Mouse (Mus musculus): ENCODE data around the gene Heatr5a. TPM values are rescaled to one million over a fixed set of nuclear protein-coding genes. Genes with fewer than 3 reads are reported as not detected.
A peak's percentile ranks its signal among the peaks of the same experiment; 100 is the strongest.

The Heatr5a gene
- polyA plus RNA-seq, 1 experiment from 2014 or later, result 5.1 TPM

DNA sequence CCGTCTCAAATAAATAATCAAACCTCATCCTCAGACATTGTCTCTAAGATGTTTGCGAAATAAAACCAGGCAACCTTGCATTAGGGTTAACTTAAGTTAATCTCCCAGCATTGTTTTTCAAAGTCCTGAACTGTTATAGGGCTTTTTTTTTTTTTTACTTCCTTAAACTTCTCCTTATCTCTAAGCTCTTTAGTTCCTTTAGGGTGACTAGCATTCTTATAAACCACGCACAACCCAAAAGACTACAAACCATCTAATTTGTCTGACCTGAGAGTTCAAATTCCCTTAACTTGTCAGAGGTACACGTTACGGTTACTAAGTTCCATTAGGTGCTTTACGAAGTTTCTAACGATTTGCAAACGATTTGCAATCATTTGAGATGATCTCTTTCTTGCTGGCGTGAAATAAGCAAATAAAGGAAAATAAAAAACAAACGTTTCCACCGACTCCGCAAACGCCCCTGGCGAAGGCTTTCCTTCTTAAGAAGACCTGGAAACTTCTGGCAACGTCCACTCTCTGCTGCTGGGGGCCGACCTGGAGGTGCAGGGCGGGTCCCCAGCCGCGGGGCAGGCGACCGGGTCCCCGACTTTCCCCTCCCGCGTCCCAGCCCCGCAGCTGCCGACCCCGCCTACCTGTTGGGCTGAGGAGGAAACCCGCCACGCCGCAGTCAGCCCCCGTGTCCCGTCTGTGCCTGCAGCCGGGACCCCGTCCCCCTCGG lies 610 bp downstream of the Heatr5a start:
- Histone ChIP-seq H3K36me3 (no peaks in the 10 kb centered on the region), H3K4me1 (replicated peaks) (peaks cover 27% of the 10 kb centered on the region), H3K4me3 (replicated peaks) (peak overlapping the region; percentile 100), H3K27me3 (no peaks in the 10 kb centered on the region), H3K9ac (peak overlapping the region; percentile 98), H3K4me2 (peak overlapping the region; percentile 81), H3K9me3 (replicated peaks) (peaks cover 4% of the 10 kb centered on the region; the same call in 1 of the 2 replicates), H3K27ac (peak overlapping the region; percentile 98)
- DNase-seq, result no peak
- WGBS (ENCODE audit: insufficient replicate concordance), result under 1% methylated on average over 35 of the region's 35 CpGs
- peak; percentile 77 for ATAC-seq (ENCODE audit: low read depth)

DNA sequence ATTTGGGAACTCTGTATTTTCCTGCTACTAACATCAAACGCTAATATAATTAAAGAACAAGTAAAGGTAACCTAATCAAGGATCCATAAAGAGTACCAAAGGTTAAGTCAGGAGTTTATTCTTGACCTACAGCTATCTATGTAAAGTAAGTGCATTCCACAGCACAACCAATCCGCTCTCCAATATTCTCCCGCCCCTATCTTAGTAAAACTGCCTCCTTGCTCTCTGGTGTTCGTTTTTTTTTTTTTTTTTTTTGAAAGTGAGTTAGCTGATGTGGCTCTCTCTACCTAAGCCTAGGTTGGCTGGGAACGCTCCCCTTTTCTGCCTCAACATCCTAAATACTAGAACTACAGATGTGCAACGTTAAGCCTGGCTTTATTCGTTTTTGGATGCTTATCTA lies 1.2 kb downstream of the Heatr5a start:
- peak overlapping the region; percentile 81 for H3K4me2 ChIP-seq
- H3K27me3 ChIP-seq, result no peaks in the 10 kb centered on the region
- H3K36me3 ChIP-seq, result no peaks in the 10 kb centered on the region
- peak overlapping the region; percentile 98 for H3K9ac ChIP-seq
- H3K4me1 ChIP-seq (replicated peaks), result peaks cover 27% of the 10 kb centered on the region
- WGBS (ENCODE audit: insufficient replicate concordance), result 4% methylated on average over 7 of the region's 7 CpGs
- peaks cover 4% of the 10 kb centered on the region; the same call in 1 of the 2 replicates for H3K9me3 ChIP-seq (replicated peaks)
- no peak for ATAC-seq (ENCODE audit: low read depth)
- H3K27ac ChIP-seq, result peak overlapping the region; percentile 98
- DNase-seq, result no peak
- H3K4me3 ChIP-seq (replicated peaks), result peak overlapping the region; percentile 100

DNA sequence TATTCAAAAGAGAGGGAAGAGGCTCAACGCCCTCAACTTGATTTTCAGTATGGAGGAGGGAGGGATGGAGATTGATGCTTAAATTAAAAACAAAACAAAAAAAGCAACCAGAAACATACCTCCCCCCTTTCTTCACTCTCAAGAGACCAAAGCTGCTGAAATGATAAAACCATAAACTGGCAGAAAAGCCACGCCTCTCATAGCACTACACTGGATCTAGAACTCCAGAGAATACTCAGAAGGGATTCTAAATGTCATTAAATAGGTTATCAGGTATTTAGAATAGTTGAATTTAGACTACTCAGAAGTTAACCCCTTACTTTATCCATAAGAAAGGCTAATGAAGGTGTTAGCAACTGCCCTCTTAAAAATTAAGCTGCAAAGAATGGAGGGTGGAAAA lies 2.0 kb downstream of the Heatr5a start:
- peak overlapping the region; percentile 100 for H3K4me3 ChIP-seq (replicated peaks)
- no peak for ATAC-seq (ENCODE audit: low read depth)
- H3K36me3 ChIP-seq, result no peaks in the 10 kb centered on the region
- WGBS (ENCODE audit: insufficient replicate concordance), result 48% methylated on average over 2 of the region's 2 CpGs
- H3K27me3 ChIP-seq, result no peaks in the 10 kb centered on the region
- peak overlapping the region; percentile 98 for H3K9ac ChIP-seq
- peaks cover 32% of the 10 kb centered on the region for H3K4me1 ChIP-seq (replicated peaks)
- no peak for DNase-seq
- peak overlapping the region; percentile 81 for H3K4me2 ChIP-seq
- peak overlapping the region; percentile 98; the same call in 1 of the 2 replicates for H3K27ac ChIP-seq
- H3K9me3 ChIP-seq (replicated peaks), result peaks cover 4% of the 10 kb centered on the region; the same call in 1 of the 2 replicates

DNA sequence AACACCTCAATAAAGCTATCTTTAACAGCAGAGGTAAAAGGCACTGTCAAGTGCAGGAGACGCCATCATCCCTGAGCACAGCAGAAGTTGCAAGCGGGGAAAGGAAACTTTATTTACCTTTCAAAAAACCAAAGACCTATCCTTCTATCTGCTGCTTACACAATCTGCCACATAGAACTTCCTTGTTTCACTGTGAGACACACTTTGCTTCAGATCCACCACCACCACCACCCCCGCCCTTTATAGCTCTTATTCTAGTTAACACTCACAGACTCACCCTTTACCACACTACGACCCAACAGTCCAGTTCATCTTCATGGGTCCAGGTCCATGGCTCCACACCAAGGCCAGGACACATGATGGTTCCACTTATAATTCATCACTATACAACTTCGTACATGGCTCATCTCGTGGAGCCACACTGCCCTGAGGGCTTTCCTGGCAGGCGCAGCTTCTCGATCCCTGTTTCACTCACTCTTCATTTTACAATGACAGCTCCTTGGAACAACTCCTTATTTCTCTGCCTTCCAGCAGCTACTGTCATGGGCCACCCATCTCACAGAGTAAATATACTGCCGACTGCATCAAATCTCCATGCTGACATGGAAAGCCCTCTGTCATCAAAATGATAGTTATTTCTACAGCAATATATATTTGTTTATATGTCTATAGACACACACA lies 3.1 kb downstream of the Heatr5a start:
- no peak for ATAC-seq (ENCODE audit: low read depth)
- no peak overlapping the region for H3K4me3 ChIP-seq (replicated peaks)
- peaks cover 33% of the 10 kb centered on the region for H3K4me1 ChIP-seq (replicated peaks)
- H3K9ac ChIP-seq, result no peak overlapping the region
- H3K27ac ChIP-seq, result no peak overlapping the region; the same call in 1 of the 2 replicates
- peaks cover 4% of the 10 kb centered on the region; the same call in 1 of the 2 replicates for H3K9me3 ChIP-seq (replicated peaks)
- 73% methylated on average over 9 of the region's 9 CpGs for WGBS (ENCODE audit: insufficient replicate concordance)
- H3K27me3 ChIP-seq, result no peaks in the 10 kb centered on the region
- H3K4me2 ChIP-seq, result peak overlapping the region; percentile 10; the same call in 1 of the 2 replicates
- no peak for DNase-seq
- no peaks in the 10 kb centered on the region for H3K36me3 ChIP-seq

DNA sequence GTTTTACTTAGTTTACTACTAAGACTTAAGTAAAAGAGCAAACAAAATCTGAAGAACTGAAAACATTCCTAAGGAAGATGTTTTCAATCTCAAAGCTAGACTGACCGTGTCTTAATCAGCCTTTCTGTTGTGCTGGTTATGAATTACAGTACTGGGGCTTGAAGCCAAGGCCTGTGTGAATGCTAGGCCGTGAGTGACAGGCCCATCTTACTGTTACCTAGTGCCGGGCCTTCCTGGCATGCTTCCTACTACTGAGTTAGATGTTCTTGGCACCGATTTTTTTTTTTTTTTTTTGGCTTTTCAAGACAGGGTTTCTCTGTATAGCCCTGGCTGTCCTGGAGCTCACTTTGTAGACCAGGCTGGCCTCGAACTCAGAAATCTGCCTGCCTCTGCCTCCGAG lies 13.5 kb downstream of the Heatr5a start:
- Histone ChIP-seq H3K27me3 (no peaks in the 10 kb centered on the region), H3K9ac (no peak overlapping the region), H3K4me1 (replicated peaks) (no peaks in the 10 kb centered on the region), H3K36me3 (peaks cover 71% of the 10 kb centered on the region), H3K4me2 (no peak overlapping the region), H3K27ac (no peak overlapping the region), H3K9me3 (replicated peaks) (no peaks in the 10 kb centered on the region), H3K4me3 (replicated peaks) (no peak overlapping the region)
- DNase-seq, result no peak
- WGBS (ENCODE audit: insufficient replicate concordance), result 84% methylated on average over 6 of the region's 6 CpGs
- ATAC-seq (ENCODE audit: low read depth), result no peak

DNA sequence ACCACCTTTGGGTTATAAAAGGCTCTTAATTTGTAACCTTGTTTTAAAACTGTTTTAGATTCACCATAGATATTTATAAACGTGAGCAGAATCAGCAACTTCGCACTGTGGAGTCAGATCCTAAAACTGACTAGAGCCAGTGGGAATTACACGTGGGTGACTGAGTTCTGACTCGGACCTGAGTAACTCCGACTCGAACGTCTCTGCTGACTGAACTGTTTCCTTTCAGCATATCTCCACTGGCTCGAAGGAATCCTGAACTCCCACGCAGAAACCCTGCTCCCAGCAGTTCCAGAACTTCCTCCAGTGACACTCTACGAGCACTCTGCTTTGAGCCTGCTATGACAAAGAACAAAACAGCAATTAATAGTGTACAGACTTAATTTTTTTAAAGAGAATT lies 18.8 kb downstream of the Heatr5a start:
- DNase-seq, result no peak
- H3K9ac ChIP-seq, result no peak overlapping the region
- peaks cover 91% of the 10 kb centered on the region for H3K36me3 ChIP-seq
- no peaks in the 10 kb centered on the region for H3K4me1 ChIP-seq (replicated peaks)
- no peak overlapping the region for H3K4me3 ChIP-seq (replicated peaks)
- H3K27me3 ChIP-seq, result no peaks in the 10 kb centered on the region
- no peak overlapping the region for H3K27ac ChIP-seq
- H3K4me2 ChIP-seq, result no peak overlapping the region
- H3K9me3 ChIP-seq (replicated peaks), result no peaks in the 10 kb centered on the region
- ATAC-seq (ENCODE audit: low read depth), result no peak
- 83% methylated on average over 10 of the region's 10 CpGs for WGBS (ENCODE audit: insufficient replicate concordance)

DNA sequence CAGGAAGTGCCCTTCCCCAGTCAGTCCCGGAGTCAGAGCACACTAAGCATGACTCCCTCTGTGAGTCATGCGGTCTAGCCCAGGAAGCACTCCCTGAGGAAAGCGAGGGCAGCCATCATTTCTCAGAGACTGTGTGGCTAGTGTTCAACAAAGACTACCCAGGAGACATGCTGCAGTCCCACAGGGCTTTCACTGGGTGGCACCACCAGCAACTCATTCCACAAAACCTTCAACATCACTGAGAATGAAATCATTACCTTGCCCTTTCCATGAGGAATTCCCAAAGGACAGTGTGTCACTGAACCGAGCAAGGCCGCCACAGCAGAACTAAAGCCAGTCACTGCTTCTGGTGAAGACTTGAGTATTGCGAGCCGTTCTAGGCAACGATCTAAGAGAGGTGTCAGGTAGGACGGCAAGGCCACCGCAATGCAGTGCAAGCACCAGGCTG lies 23.6 kb downstream of the Heatr5a start:
- no peaks in the 10 kb centered on the region for H3K4me1 ChIP-seq (replicated peaks)
- H3K4me2 ChIP-seq, result no peak overlapping the region
- no peaks in the 10 kb centered on the region for H3K27me3 ChIP-seq
- no peak for ATAC-seq (ENCODE audit: low read depth)
- no peak overlapping the region for H3K9ac ChIP-seq
- no peaks in the 10 kb centered on the region for H3K9me3 ChIP-seq (replicated peaks)
- DNase-seq, result no peak
- no peak overlapping the region for H3K4me3 ChIP-seq (replicated peaks)
- H3K27ac ChIP-seq, result no peak overlapping the region
- 90% methylated on average over 10 of the region's 10 CpGs for WGBS (ENCODE audit: insufficient replicate concordance)
- H3K36me3 ChIP-seq, result peaks cover 79% of the 10 kb centered on the region

DNA sequence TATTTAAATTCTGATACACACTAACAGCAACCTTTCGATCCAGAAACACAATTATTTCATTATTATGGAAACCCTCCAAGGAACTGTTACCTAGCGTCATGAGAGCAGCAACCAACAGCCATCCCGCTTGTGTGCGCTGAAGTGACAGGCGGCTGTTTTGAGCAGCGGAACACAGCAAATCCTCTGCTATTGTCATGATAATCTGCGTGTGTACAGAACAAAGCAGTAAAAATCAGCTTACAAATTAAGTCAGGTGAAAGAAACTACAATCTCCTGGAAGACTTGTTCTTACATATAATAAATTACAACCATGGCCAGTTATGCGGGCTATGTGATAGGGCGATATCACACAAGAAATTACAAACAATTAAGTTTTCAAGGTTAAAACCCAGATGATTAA lies 25.8 kb downstream of the Heatr5a start:
- no peak for ATAC-seq (ENCODE audit: low read depth)
- no peak overlapping the region for H3K9ac ChIP-seq
- H3K4me2 ChIP-seq, result no peak overlapping the region
- no peak overlapping the region for H3K4me3 ChIP-seq (replicated peaks)
- H3K27me3 ChIP-seq, result no peaks in the 10 kb centered on the region
- H3K27ac ChIP-seq, result no peak overlapping the region
- DNase-seq, result no peak
- no peaks in the 10 kb centered on the region for H3K9me3 ChIP-seq (replicated peaks)
- H3K4me1 ChIP-seq (replicated peaks), result no peaks in the 10 kb centered on the region
- peaks cover 62% of the 10 kb centered on the region for H3K36me3 ChIP-seq
- 89% methylated on average over 9 of the region's 9 CpGs for WGBS (ENCODE audit: insufficient replicate concordance)

DNA sequence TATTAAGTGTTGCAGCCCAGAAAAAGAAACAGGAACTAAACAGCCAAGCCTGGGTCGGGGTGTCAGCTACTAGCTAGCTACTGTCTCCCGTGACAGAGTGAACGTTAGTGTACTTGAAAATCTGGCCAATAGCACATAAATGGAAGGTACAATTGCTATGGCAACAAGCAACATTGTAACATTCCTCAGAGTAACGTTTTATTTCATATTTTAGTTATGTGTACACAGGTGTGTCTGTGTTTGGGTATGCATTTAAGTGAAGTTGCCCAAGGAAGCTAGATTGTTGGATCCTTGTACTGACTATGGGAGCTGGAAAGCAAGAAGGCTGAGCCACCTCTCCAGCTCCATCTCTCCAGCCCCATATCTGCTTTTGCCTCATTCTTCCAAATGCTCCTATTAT lies 31.3 kb downstream of the Heatr5a start:
- no peak overlapping the region for H3K27ac ChIP-seq
- 66% methylated on average over 4 of the region's 4 CpGs for WGBS (ENCODE audit: insufficient replicate concordance)
- no peak overlapping the region for H3K4me2 ChIP-seq
- peaks cover 50% of the 10 kb centered on the region for H3K36me3 ChIP-seq
- DNase-seq (no peak), ATAC-seq (ENCODE audit: low read depth) (no peak)
- H3K9ac ChIP-seq, result no peak overlapping the region
- no peaks in the 10 kb centered on the region for H3K27me3 ChIP-seq
- H3K9me3 ChIP-seq (replicated peaks), result no peaks in the 10 kb centered on the region
- no peak overlapping the region for H3K4me3 ChIP-seq (replicated peaks)
- H3K4me1 ChIP-seq (replicated peaks), result no peaks in the 10 kb centered on the region

DNA sequence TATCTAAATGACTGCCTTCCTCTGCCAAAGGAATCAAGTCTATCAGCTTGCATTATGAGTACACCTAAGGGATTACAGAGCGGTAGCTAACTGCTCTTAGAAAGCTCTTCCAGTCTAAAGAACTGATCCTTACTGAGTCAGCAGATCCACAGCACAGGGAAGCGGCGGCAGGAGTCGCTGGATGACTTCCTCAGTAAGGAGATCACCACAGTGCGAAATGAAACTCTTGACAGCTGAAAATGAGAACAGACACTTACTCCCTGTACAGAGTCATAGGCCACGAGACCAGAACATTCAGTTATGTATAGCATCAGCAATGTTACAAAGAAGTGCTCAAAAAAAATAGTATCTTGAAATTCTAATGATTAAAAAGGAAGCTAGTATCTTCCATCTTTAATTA lies 33.2 kb downstream of the Heatr5a start:
- no peak overlapping the region for H3K4me3 ChIP-seq (replicated peaks)
- no peak overlapping the region for H3K9ac ChIP-seq
- DNase-seq, result no peak
- H3K27ac ChIP-seq, result no peak overlapping the region
- ATAC-seq (ENCODE audit: low read depth), result no peak
- WGBS (ENCODE audit: insufficient replicate concordance), result 85% methylated on average over 6 of the region's 6 CpGs
- no peaks in the 10 kb centered on the region for H3K27me3 ChIP-seq
- peaks cover 44% of the 10 kb centered on the region for H3K36me3 ChIP-seq
- no peak overlapping the region for H3K4me2 ChIP-seq
- no peaks in the 10 kb centered on the region for H3K9me3 ChIP-seq (replicated peaks)
- no peaks in the 10 kb centered on the region for H3K4me1 ChIP-seq (replicated peaks)

DNA sequence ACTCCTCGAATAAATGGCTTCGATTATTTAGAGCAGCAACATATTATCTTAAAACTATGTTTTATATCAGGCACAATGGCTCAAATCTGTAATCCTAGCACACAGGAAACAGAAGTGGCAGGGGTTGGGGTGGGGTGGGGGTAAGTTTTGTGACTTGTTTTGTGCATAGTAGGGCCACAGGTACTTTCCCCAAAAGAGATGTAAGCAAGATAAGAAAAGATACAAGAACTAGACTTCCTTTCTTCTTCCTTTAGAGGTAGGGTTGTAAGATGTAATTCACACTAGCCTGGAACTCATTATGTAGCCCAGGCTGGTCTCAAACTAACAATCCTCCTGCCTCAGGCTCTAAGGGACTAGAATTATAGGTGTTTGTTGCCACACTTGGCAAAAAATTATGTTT lies 41.5 kb downstream of the Heatr5a start:
- Histone ChIP-seq H3K9ac (no peak overlapping the region), H3K36me3 (peaks cover 31% of the 10 kb centered on the region), H3K4me1 (replicated peaks) (no peaks in the 10 kb centered on the region), H3K27ac (no peak overlapping the region), H3K4me3 (replicated peaks) (no peak overlapping the region), H3K27me3 (no peaks in the 10 kb centered on the region), H3K9me3 (replicated peaks) (no peaks in the 10 kb centered on the region), H3K4me2 (no peak overlapping the region)
- WGBS (ENCODE audit: insufficient replicate concordance), result 83% methylated on average over 2 of the region's 2 CpGs
- ATAC-seq (ENCODE audit: low read depth) (no peak), DNase-seq (no peak)
